Mouse (Mus musculus): Measurements from ENCODE around the gene Lmbrd1.
"Not testable (repeated sequence)": the region's sequence is repeated elsewhere in the genome, so short reads cannot be mapped to it uniquely, and the experiment has no call there.

Lmbrd1 gene

GRCm38 (mm10) chr1:24732286-24732685 lies 53.9 kb downstream of the Lmbrd1 start:
- no peak for DNase-seq

DNA sequence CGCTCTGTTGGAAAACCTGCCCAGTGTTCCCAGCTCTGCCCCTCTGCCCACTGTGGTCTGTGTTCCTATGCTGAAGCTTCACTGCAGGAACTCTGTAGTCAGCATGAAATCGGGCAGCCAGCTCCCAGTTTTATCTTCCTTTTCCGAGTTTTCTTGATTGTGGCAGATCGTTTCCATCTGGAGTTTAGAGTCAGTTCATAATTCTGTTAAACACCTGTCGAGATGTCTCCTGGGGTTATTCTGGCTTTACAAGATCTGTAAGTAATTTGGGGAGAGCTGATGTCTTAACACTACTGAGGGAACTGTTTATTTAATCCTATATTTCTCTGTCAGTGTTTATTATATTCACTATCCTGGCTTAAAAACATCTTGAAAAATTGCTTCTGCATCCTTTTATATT lies 56.4 kb downstream of the Lmbrd1 start:
- DNase-seq, result no peak

GRCm38 (mm10) chr1:24740903-24741302 lies 62.5 kb downstream of the Lmbrd1 start:
- DNase-seq, result no peak

DNA sequence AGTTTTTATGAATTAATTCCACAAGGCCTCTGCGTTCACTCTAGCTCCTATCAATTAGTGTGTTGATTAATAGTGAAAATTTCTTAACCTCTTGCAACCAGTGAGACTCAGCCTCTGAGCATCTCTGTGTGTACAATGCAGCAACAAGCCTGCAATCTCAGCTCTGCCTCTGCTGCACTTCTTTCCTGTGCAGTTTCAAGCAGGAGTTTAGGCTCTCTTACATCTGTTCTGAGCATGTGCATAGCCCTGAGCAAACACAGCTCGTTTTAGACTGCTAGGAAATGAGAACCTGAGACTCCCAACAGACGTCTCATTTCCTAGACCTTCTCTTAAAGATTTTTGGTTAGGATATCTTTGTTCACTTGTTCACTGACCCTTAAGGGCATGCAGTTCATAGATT lies 63.1 kb downstream of the Lmbrd1 start:
- no peak for DNase-seq

DNA sequence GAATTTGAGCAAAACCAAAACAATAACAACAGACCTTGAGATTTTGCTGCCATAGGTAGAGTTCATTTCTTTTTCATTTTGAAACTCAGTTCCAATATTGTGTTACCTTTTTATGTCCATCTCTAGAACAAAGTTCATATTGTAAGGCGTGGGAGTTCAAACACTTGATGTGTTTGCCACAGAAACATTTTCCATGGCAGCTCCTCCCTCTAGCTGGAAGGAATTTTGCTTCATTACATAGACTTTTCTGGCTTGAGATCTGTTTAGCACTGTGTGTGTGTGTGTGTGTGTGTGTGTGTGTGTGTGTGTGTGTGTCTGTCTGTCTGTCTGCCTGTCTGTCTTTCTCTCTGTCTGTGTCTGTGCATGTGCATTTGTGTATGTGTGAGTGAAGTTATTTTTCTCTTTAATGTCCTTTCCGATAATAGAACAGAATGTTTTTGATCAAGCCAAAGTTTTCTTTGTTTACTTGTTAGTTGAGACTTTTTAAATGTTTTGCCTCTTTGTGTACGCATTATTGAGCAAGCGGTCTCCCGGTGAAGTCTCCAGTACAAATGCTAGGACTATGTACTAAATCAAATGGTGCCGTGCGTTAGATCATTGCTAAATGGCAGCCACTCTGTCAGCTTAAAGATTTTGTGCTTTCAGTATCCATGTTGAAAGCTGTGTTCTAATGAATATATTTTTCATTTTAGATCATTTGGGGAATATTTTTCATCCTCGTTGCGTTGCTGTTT lies 64.9 kb downstream of the Lmbrd1 start:
- DNase-seq, result no peak

DNA sequence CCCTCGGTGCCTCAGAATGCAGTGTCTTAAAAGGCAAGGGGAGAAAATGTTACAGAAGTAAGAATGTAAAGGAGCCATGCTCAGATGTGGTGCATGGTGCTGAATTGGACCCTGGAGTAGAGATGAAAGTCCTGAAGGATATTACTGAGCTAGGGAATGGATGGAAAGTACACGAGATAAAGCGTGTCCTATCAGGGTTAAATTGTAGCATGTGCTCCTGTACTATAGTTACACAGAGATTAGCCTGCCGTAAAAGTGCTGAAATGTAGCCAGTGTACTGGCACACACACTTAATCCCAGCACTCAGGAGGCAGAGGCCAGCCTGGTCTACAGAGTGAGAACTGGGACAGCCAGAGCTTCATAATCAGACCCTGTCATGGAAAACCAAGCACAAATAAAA lies 74.3 kb downstream of the Lmbrd1 start:
- no peak for DNase-seq

DNA sequence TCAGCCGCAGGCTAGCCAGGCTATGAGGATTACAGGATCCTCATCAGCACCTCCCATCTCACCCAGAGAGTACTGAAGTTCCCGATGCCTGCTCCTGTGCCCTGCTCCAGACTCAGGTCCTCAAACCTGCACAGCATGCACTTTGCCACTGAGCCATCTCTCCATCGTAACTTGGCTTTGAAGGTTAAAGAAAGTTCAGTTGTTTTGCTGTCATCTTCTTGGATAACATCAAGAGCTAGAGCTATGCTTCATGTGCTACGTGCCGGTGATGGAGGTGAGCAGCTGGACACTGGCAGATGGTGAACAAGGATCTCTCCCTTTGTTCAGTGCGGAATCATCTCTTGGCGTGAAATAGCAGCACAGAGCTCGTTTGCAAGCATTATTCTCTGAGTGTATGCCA lies 80.1 kb downstream of the Lmbrd1 start:
- DNase-seq, result no peak

DNA sequence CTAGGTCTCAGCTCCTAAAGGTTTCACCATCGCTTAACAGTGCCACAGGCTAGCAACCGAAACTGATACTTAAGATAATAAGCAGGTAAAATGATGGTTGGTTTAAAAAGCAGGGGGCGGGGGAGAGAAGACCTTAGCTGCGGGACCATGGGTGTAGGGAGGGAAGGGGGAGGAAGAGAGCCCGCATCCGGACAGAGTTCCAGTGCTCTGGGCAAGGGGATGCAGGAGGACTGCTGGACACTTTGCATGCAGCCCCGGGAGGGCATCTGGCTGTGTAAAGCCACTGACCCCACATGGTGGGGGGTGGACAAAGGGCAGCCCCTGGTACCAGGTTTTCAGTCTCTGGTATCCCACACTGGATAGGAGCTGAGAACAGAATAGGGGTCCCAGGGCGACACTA lies 88.0 kb downstream of the Lmbrd1 start:
- DNase-seq, result no peak

DNA sequence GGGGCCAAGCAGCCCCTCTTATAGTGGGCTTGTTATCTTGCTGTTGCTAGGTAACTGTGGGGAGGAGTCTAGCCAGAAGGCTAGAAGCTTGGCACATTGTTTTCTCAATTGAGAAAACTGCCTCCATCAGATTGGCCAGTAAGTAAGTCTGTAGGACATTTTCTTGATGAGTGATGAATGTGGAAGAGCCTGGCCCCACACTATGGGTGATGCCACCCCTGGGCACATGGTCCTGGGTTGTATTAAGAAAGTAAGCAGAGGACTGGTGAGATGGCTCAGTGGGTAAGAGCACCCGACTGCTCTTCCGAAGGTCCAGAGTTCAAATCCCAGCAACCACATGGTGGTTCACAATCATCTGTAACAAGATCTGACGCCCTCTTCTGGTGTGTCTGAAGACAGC lies 88.8 kb downstream of the Lmbrd1 start:
- not testable (repeated sequence) for DNase-seq

- DNase-seq, result no peak
These were observed 95.2 kb downstream of the Lmbrd1 start for GRCm38 (mm10) chr1:24773642-24774041.

- DNase-seq, result no peak
These were observed 98.1 kb downstream of the Lmbrd1 start for GRCm38 (mm10) chr1:24776576-24776975.

DNA sequence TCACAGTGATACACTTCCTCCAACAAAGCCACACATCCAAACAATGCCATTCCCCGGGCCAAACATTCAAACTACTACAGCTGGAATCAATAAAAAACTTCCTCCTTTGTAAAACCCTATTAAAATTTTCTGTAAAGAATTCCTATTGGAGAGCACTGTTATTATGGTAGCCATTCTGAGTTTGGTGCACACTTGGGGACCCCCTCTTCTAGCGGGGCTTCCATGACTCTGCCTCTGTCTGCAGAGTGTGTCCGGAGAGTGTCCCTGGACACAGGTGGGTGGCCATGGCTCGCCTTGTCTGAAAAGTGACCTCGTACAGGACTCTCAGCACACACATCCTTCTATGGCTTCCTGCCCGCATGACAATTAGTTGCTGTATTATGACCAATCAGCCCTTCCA lies 114.7 kb downstream of the Lmbrd1 start:
- DNase-seq, result no peak

GRCm38 (mm10) chr1:24807971-24808370 lies 129.5 kb downstream of the Lmbrd1 start:
- DNase-seq, result not testable (repeated sequence)
